Mouse (Mus musculus) ZHBTc4 (cell line): ENCODE results near the gene Bcl9.

Experiments
- DNase-seq: peaks from one replicate; pipeline ENCODE4 v3.0.0-alpha.2; 2011; ENCODE audit warnings: low read depth, low spot score

Gene Bcl9

DNA sequence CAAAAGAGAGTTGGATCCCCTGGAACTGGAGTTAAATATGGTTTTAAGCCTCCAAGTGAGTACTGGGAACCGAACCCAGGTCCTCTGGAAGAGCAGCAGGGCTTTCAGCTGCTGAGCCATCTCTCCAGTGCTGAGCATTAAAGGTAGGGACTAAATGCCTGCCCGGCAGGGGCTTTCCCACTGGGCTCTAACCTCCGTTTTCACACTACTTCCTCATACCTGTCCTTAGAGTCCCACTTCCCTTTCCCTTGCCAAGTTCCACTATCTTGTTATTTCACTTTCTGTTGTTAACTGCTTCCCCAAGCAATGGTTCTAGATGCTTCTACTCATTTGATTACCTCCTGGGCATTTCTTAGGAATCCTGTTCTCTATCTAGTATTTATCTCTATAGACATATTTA is 65.4 kb downstream of the Bcl9 start:
- no peak for DNase-seq

DNA sequence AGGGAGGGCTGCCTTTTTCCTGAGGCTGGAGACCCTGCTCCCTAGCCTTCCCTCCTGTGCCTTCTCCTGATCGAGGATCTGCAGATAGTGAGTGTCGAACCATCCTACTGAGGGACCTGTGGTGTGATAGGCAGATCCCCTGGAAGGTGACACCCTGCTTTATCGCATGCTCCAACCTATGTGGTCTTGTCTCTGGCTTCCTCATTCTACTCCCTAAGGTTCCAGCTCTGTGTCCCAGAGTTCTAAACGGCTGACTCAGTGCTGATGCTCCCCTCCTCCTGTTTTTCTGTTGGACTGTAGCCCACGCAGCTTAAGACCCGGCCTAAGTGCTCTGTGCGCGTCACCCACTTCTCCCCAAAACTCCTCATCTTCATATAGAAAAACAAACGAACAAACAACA is 65.9 kb downstream of the Bcl9 start:
- DNase-seq: no peak

DNA sequence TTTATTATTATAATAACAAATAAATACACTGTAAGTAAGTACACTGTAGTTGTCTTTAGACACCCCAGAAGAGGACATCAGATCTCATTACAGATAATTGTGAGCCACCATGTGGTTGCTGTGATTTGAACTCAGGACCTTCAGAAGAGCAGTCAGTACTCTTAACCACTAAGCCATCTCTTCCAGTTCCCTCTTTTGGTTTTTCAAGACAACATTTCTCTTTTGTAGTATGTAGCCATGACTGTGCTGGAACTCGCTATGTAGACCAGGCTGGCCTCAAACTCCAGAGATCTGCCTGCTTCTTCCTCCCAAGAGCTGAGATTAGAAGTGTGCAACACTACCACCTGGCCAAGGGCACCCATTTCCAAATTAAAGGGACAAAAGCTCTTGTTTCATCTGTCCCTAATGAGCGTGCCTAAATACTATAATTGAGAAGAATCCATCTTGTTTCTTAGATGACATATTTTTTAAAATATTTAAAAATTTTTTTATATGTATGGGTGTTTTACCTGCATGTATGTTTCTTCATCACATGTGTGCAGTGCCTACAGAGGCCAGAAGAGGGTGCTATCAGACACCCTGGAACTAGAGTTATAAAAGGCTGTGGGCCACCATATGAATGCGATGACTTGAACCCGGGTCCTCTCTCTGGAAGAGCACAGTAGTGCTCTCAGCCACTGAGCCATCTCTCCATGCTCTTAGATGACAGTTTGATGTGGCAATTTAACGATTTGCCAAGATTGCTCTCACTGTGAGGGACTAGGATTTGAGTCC is 66.9 kb downstream of the Bcl9 start:
- peak; percentile 46 for DNase-seq

DNA sequence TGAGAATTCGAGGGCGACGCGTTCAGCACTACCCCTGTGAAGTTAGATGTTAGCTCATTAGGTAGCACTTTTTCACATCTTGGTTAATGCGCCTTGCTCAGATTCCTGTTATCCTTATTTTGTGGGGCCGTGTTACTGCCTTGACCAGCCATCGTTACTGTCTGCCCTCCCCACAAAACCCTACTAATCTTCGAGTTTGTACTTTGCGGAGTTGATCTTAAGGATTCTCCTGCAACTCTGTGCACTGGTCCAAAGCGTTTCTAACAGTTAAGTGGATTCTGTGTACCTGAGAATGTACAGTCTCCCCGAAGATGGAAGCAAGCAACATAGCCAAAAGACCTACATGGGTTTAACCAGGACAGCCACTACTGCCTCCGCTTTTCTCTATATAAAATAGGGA is 69.3 kb downstream of the Bcl9 start:
- DNase-seq: no peak

DNA sequence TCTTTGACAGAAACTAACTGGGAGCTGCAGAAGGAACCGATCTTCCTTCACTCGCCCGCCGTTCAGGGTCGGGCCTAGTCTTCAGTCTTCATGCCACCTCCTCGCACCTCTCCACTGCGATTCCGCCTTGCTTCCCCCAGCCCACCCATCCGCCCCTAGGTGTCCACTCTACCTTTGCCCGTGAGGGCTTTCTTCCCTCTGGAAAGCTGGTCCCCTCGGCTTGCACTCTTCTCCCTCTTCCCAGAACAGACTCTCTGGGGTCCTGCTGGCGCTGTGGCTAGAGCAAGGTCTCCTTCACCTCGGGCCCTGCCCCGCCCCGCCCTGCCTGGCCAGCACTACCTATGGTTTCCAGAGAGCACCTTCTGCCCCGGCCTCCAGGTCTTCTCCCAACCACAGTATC is 69.7 kb downstream of the Bcl9 start:
- no peak for DNase-seq

GRCm38 (mm10) chr3:97227259-97228005 is 70.3 kb downstream of the Bcl9 start:
- DNase-seq: peak; percentile 96

- DNase-seq: peak; percentile 39
Measured at GRCm38 (mm10) chr3:97226719-97227118, 71.0 kb downstream of the Bcl9 start.

GRCm38 (mm10) chr3:97225231-97225630 is 72.5 kb downstream of the Bcl9 start:
- DNase-seq: no peak

DNA sequence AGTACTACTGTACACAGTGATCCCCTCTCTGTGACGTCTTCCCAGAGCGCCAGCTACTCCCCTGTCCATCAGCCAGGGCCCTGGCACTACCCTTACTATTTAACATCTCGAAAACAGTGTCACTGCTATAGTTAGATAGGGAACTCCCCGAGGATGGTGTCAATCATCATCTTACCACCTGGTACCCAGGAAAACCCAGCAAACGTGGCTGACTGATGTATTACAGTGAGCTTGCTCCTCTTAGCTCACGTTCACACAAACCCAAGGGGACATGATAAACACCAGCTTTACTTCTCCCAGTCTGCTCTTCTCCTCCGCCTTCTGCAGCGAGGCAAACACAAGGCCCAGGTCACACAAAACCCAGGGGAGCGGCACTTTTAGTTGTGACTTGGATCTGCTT is 74.5 kb downstream of the Bcl9 start:
- no peak for DNase-seq

DNA sequence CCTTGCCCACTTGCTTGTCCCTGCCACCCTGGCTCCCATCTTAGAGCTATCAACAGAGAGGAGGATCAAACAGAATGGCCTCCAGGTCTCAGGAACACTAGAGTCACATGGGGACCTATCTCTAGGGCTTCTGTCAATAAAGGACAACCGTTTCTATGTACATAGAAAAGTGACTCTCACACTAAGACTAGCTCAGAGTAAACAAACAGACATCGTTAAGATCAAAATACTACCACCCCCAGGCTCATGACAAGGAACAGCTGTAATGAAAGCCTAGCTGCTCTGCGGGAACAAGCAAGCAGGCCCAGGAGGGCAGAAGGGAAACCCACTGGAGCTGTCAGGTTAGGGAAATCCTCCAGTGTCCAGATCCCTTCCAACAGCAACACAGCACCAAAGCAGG is 82.2 kb downstream of the Bcl9 start:
- DNase-seq: no peak

- no peak for DNase-seq
Measured at GRCm38 (mm10) chr3:97214439-97214838, 83.3 kb downstream of the Bcl9 start.

DNA sequence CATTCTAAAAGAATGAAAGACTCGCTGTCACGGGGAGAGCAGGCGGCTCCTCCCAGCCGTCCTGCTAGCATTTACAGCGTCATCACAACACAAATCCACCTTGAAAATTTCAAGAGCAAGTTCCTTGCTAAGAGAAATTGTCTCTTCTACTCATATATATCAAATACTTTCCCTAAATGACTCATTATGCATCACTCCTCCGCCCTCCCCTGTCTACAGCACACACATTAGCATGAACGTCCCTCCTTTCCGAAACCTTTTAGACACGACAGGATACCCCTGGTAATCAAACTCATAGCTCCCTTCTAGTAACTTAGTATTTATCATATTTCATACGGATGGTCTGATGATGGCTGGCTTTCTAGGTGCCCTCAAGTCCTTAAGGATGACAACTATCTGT is 83.8 kb downstream of the Bcl9 start:
- no peak for DNase-seq

- DNase-seq: no peak
Measured at GRCm38 (mm10) chr3:97211177-97211576, 86.5 kb downstream of the Bcl9 start.

GRCm38 (mm10) chr3:97209351-97209750 is 88.4 kb downstream of the Bcl9 start:
- no peak for DNase-seq

DNA sequence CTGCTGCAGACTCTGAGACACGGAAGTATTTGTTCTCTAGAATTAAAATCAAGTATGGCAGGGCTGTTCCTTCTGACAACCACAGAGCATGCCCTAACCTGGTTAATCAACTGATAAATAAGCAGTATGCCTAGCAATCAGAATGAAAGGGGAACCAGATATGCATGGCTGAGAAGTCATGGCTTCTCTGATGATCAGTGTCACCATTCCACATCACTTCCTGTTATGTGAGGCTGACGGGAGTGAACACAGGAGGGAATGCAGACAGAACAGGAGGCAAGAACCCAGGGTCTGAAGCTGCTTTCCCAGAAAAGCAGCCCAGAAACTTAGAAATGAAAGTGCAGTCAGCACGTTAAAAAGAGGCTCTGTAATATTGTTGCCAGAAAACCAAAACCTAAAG is 91.2 kb downstream of the Bcl9 start:
- DNase-seq: no peak

GRCm38 (mm10) chr3:97203880-97204279 is 93.8 kb downstream of the Bcl9 start:
- no peak for DNase-seq

- peak; percentile 84 for DNase-seq
Measured at GRCm38 (mm10) chr3:97201943-97202342, 95.8 kb downstream of the Bcl9 start.

DNA sequence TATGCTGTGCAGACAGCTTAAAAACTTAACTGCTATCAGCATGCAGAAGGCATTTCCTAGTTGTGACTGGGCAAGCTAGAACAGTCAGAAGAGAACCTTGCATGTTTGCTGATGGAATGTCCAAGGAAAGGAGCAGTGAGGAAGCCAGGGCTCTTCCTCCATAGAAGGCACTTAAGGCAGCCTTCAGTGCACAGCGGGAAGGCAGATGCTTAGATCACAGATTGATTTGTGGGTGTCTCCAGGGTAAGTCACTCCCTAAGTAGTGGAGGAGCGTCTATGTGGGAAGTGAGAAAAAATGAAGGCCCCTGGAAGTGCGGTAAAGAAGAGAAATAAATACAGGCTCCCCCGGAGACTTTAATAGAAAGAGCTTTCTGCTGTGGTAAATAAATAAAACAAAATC is 98.5 kb downstream of the Bcl9 start:
- DNase-seq: peak; percentile 42

DNA sequence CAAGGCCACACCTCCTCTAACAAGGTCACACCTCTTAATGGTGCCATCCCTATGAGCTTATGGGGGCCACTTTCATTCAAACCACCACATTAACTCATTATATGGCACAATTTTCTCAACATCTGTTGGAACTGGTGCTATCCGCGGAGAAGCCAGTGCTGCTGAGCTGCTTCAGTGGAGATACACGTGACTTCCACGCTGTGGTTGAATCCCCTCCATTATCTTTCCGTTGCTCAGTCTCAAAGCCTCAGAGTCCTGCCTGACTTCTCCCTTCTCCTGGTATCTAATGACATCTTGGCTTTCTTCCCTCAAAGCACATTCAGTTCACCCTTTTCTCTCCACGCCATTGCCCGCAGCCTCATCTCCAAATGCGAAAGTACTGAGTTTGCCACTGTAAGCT is 101.1 kb downstream of the Bcl9 start:
- DNase-seq: no peak

DNA sequence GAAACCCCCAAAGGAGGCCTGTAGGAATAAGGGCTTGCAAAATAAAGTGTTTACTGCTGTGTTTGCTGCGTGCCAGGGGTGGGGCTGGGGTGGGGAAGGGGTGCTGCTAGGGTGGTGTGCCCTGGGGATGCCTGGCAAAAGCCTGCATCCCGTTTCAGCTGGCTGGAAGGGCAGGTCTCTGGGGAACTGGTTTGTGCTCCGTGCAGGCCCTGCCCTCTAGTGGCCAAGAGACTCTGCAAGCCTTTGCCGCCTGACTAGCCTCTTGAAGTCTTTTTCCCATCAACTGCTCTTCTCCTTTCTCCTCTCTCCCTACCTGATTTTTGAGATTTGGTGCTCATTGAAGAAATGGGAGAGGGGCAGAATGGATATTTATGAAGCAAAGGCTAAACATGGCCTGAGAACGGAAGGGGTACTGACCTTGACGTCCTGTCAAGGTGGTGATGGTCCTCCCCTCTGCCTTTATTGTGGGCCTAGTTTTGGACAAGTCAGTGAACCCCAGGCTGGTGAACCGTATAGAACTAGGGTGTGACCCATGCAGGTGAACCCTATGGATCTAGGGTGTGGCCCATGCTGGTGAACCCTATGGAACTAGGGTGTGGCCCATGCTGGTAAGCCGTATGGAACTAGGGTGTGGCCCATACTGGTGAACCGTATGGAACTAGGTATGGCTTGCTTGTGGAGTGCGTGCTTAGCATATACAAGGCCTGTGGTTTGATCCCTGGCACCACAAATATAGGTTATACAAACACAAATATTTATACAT is 112.4 kb downstream of the Bcl9 start:
- peak; percentile 79 for DNase-seq

GRCm38 (mm10) chr3:97183810-97184209 is 113.9 kb downstream of the Bcl9 start:
- peak; percentile 62 for DNase-seq

- no peak for DNase-seq
Measured at GRCm38 (mm10) chr3:97180527-97180926, 117.2 kb downstream of the Bcl9 start.
